Mouse (Mus musculus) embryonic facial prominence, embryonic 14.5 days (tissue): ENCODE data around the gene Hyal3. TPM values are rescaled to one million over a fixed set of nuclear protein-coding genes. Genes with fewer than 3 reads are reported as not detected.

Experiments used
- ATAC-seq: fragments of 200-750 bp; cut with Nextera tagmentation; 2 replicates; pipeline ENCODE4 v1.8.0; 2017; ENCODE audit warnings: low read depth, moderate number of reproducible peaks, moderate TSS enrichment
- DNase-seq: peaks from one replicate; pipeline ENCODE4 v3.0.0-alpha.2; 2015; ENCODE audit warnings: low spot score
- H3K27ac ChIP-seq: fragments of 300-500 bp; sonication (generic); replicated peaks from 2 replicates; pipeline ENCODE4 v1.5.1; 2014; ENCODE audit warnings: low read depth, mild to moderate bottlenecking, low read length, moderate library complexity
- H3K27me3 ChIP-seq: fragments of 300-500 bp; sonication (generic); replicated peaks from 2 replicates; pipeline ENCODE4 v1.6.1; 2014; ENCODE audit warnings: low read length; ENCODE audit not compliant: control insufficient read depth, insufficient read depth
- H3K36me3 ChIP-seq: fragments of 300-500 bp; sonication (generic); 2 replicates; pipeline ENCODE4 v1.6.1; 2014; ENCODE audit warnings: low read length, mixed read lengths; ENCODE audit not compliant: control insufficient read depth, insufficient read depth
- H3K4me1 ChIP-seq: fragments of 300-500 bp; sonication (generic); 2 replicates; pipeline ENCODE4 v1.6.1; 2014; ENCODE audit warnings: antibody characterized with exemption, low read length; ENCODE audit not compliant: control insufficient read depth, insufficient read depth
- H3K4me2 ChIP-seq: fragments of 300-500 bp; sonication (generic); 2 replicates; pipeline ENCODE4 v1.6.1; 2014; ENCODE audit warnings: low read depth, mild to moderate bottlenecking, low read length, moderate library complexity, mixed read lengths
- H3K4me3 ChIP-seq: fragments of 300-500 bp; sonication (generic); 2 replicates; pipeline ENCODE4 v1.5.1; 2014; ENCODE audit warnings: low read depth, mild to moderate bottlenecking, low read length
- H3K9ac ChIP-seq: fragments of 300-500 bp; sonication (generic); 2 replicates; pipeline ENCODE4 v1.6.1; 2014; ENCODE audit warnings: low read depth, mild to moderate bottlenecking, low read length, moderate library complexity, mixed read lengths
- H3K9me3 ChIP-seq: fragments of 300-500 bp; sonication (generic); 2 replicates; pipeline ENCODE4 v1.6.1; 2016; ENCODE audit warnings: low read length; ENCODE audit not compliant: control insufficient read depth
- WGBS: fragments of 180-500 bp; shearing (Covaris S2); extraction: QIAGEN DNeasy Blood & Tissue Kit; methylation state at CpG from one replicate; pipeline ENCODE4 v1.1.7; 2014; 5-methylcytosine and 5-hydroxymethylcytosine counted together
- polyA plus RNA-seq: library from polyadenylated mRNA; unstranded; fragments of >200 nt; fragmentation: Nextera tagmentation; extraction: Ambion mirVana; gene quantifications from 2 replicates; pipeline ENCODE4 v1.2.1, GENCODE M21; 2014

Gene Hyal3
- polyA plus RNA-seq, result 1.2 and 1.4 TPM in 2 replicates

- peak; percentile 77 for ATAC-seq
- Histone ChIP-seq H3K27ac (peak within 1 kb of the TSS; percentile 92), H3K9ac (peak within 1 kb of the TSS; percentile 74), H3K4me1 (peaks cover 11% of the 10 kb centered on the region), H3K27me3 (no peaks in the 10 kb centered on the region), H3K4me3 (peak within 1 kb of the TSS; percentile 51), H3K36me3 (peaks cover 9% of the 10 kb centered on the region), H3K9me3 (no peaks in the 10 kb centered on the region), H3K4me2 (peak within 1 kb of the TSS; percentile 68)
- peak; percentile 96 for DNase-seq
- 0% methylated on average over 25 of the region's 32 CpGs for WGBS
Observed at GRCm38 (mm10) chr9:107580501-107581317, at the start of gene Hyal3. Gene Hyal3 (plus strand): TSS chr9:107580818.

GRCm38 (mm10) chr9:107533791-107534407 lies 46.7 kb upstream of the Hyal3 start, which contains the start of gene Tmem115:
Gene Tmem115 (plus strand): TSS chr9:107533945.
- Histone ChIP-seq H3K4me3 (peak within 1 kb of the TSS; percentile 91), H3K9ac (peak within 1 kb of the TSS; percentile 94), H3K27ac (peak within 1 kb of the TSS; percentile 87), H3K27me3 (no peaks in the 10 kb centered on the region), H3K9me3 (no peaks in the 10 kb centered on the region), H3K36me3 (peaks cover 17% of the 10 kb centered on the region), H3K4me2 (peak within 1 kb of the TSS; percentile 98), H3K4me1 (peaks cover 23% of the 10 kb centered on the region)
- 1% methylated on average over 38 of the region's 48 CpGs for WGBS
- ATAC-seq (peak; percentile 99), DNase-seq (peak; percentile 100)

GRCm38 (mm10) chr9:107534408-107535202 lies 46.0 kb upstream of the Hyal3 start:
- Histone ChIP-seq H3K4me3 (peak overlapping the region; percentile 91), H3K4me1 (peaks cover 23% of the 10 kb centered on the region), H3K4me2 (peak overlapping the region; percentile 98), H3K27me3 (no peaks in the 10 kb centered on the region), H3K9ac (peak overlapping the region; percentile 94), H3K27ac (peak overlapping the region; percentile 87), H3K9me3 (no peaks in the 10 kb centered on the region), H3K36me3 (peaks cover 24% of the 10 kb centered on the region)
- DNase-seq (no peak), ATAC-seq (no peak)
- WGBS, result under 1% methylated on average over 33 of the region's 40 CpGs

- H3K4me2 ChIP-seq, result no peak overlapping the region
- ATAC-seq, result no peak
- H3K9ac ChIP-seq, result no peak overlapping the region
- 99% methylated on average over 7 of the region's 7 CpGs for WGBS
- peaks cover 32% of the 10 kb centered on the region for H3K36me3 ChIP-seq
- H3K9me3 ChIP-seq, result no peaks in the 10 kb centered on the region
- no peak overlapping the region for H3K27ac ChIP-seq
- no peaks in the 10 kb centered on the region for H3K27me3 ChIP-seq
- no peak overlapping the region for H3K4me3 ChIP-seq
- DNase-seq, result no peak
- H3K4me1 ChIP-seq, result peaks cover 32% of the 10 kb centered on the region
Observed at GRCm38 (mm10) chr9:107538231-107538630, 42.4 kb upstream of the Hyal3 start.

- ATAC-seq (no peak), DNase-seq (no peak)
- Histone ChIP-seq H3K27me3 (no peaks in the 10 kb centered on the region), H3K4me1 (peaks cover 30% of the 10 kb centered on the region), H3K4me2 (no peak overlapping the region), H3K9me3 (no peaks in the 10 kb centered on the region), H3K9ac (no peak overlapping the region), H3K36me3 (peaks cover 32% of the 10 kb centered on the region), H3K27ac (no peak overlapping the region), H3K4me3 (no peak overlapping the region)
- 93% methylated on average over 3 of the region's 3 CpGs for WGBS
Observed at GRCm38 (mm10) chr9:107538711-107539110, 41.9 kb upstream of the Hyal3 start.

GRCm38 (mm10) chr9:107539940-107540339 lies 40.7 kb upstream of the Hyal3 start:
- no peak overlapping the region for H3K9ac ChIP-seq
- DNase-seq, result no peak
- peaks cover 30% of the 10 kb centered on the region for H3K4me1 ChIP-seq
- 97% methylated on average over 8 of the region's 8 CpGs for WGBS
- no peak overlapping the region for H3K27ac ChIP-seq
- no peak overlapping the region for H3K4me3 ChIP-seq
- H3K36me3 ChIP-seq, result peaks cover 43% of the 10 kb centered on the region
- no peak for ATAC-seq
- no peaks in the 10 kb centered on the region for H3K27me3 ChIP-seq
- H3K4me2 ChIP-seq, result no peak overlapping the region
- H3K9me3 ChIP-seq, result no peaks in the 10 kb centered on the region

GRCm38 (mm10) chr9:107540420-107540819 lies 40.2 kb upstream of the Hyal3 start:
- H3K36me3 ChIP-seq, result peaks cover 48% of the 10 kb centered on the region
- WGBS, result 64% methylated on average over 4 of the region's 4 CpGs
- no peak overlapping the region for H3K9ac ChIP-seq
- H3K4me3 ChIP-seq, result no peak overlapping the region
- H3K27ac ChIP-seq, result no peak overlapping the region
- ATAC-seq, result no peak
- DNase-seq, result no peak
- no peaks in the 10 kb centered on the region for H3K27me3 ChIP-seq
- H3K4me2 ChIP-seq, result peak overlapping the region; percentile 92
- H3K9me3 ChIP-seq, result no peaks in the 10 kb centered on the region
- H3K4me1 ChIP-seq, result peaks cover 27% of the 10 kb centered on the region

GRCm38 (mm10) chr9:107541005-107541404 lies 39.6 kb upstream of the Hyal3 start:
- H3K4me2 ChIP-seq, result peak overlapping the region; percentile 92
- no peaks in the 10 kb centered on the region for H3K27me3 ChIP-seq
- H3K4me3 ChIP-seq, result peak overlapping the region; percentile 71
- DNase-seq (no peak), ATAC-seq (no peak)
- H3K9ac ChIP-seq, result peak overlapping the region; percentile 34; the same call in 1 of the 2 replicates
- peaks cover 48% of the 10 kb centered on the region for H3K36me3 ChIP-seq
- H3K9me3 ChIP-seq, result no peaks in the 10 kb centered on the region
- 44% methylated on average over 10 of the region's 10 CpGs for WGBS
- peaks cover 21% of the 10 kb centered on the region for H3K4me1 ChIP-seq
- no peak overlapping the region for H3K27ac ChIP-seq
